Mouse (Mus musculus) kidney, adult 2 months (tissue): Measurements from ENCODE around the gene Ulk4.

Source experiments
- CTCF ChIP-seq: fragments of 200-500 bp; conservative IDR thresholded peaks from 2 replicates; pipeline ENCODE4 v1.5.1; 2011; ENCODE audit warnings: low read depth, mild to moderate bottlenecking, control low read depth, low read length, moderate library complexity, mixed read lengths; ENCODE audit not compliant: insufficient read depth, insufficient read length
- POLR2A ChIP-seq: fragments of 200-500 bp; IDR thresholded peaks from one replicate; pipeline ENCODE4 v1.6.1; 2011; ENCODE audit warnings: low read depth, low read length, control low read depth

- TF ChIP-seq CTCF (no peak), POLR2A (no peak)
These were observed 215.0 kb downstream of the Ulk4 start for GRCm38 (mm10) chr9:121061820-121062623.
